Mouse (Mus musculus) liver, embryonic 14.5 days (tissue): ENCODE measurements around the gene Lig4.

Source experiments
- CTCF ChIP-seq: IDR thresholded peaks from 2 replicates; pipeline ENCODE4 v1.5.1; 2016; ENCODE audit warnings: antibody characterized with exemption, low read depth, control low read depth
- EP300 ChIP-seq: IDR thresholded peaks from 2 replicates; pipeline ENCODE4 v1.6.1; 2016; ENCODE audit warnings: antibody characterized with exemption, low read depth

GRCm38 (mm10) chr8:10016252-10016651 is 38.8 kb upstream of the Lig4 start:
- TF ChIP-seq EP300 (no peak), CTCF (no peak)
